Mouse (Mus musculus) adrenal gland, postnatal 36 days (tissue): ENCODE measurements at regions not wholly inside any gene's neighbourhood (a gene's known extent, or its start where the extent isn't known, plus 50 kb on each side); places are given as distances from the start of the nearest gene placed in this dataset.

Source experiments
- DNase-seq, 2 experiments: peaks; one replicate each; pipeline ENCODE4 v3.0.0; 2021; ENCODE audit warnings: mixed read lengths in 1 of 2

- DNase-seq, result peak; percentile 38 to 70
Measured at GRCm38 (mm10) chr15:59171120-59171519, 282.0 kb downstream of the Gm49356 start.

DNA sequence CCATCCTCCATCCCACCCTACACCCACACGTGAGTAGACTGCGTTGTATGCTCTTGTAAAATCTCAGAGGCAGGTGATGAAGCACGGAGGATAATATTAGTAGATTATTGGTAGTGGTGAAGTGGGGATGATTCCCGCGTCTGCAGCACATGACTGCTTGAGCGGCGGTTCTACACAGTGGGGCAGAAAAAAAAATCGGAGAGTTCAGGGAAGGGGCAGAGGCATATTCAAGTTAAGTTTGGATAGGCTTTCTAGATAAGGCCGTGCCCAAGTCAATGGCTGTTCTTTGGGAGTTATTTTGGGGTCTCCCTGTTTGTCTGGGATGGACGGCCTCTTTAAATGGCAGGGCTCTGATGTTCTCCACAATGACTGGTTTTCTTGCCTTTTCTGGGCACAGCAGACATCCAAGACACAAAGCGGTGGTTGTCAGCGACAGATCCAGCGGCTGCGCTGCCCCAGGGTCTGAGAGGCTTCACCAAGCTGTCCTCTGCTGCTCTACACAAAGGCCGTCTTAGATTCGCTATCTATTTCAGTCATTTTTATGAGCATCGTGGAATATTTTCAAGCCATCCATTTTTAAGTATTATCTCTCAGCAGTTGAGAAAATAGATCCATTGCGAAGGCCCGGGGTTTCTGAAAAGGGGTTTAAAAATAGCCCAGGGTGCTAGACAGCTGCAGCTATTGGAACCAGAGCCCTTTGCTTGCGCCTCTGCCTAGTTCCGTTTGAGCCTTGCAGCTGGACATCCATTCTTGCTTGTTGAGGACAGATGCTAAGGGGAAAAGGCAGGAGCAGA, 284.6 kb downstream of the Gm49356 start:
- DNase-seq, result no peak

DNA sequence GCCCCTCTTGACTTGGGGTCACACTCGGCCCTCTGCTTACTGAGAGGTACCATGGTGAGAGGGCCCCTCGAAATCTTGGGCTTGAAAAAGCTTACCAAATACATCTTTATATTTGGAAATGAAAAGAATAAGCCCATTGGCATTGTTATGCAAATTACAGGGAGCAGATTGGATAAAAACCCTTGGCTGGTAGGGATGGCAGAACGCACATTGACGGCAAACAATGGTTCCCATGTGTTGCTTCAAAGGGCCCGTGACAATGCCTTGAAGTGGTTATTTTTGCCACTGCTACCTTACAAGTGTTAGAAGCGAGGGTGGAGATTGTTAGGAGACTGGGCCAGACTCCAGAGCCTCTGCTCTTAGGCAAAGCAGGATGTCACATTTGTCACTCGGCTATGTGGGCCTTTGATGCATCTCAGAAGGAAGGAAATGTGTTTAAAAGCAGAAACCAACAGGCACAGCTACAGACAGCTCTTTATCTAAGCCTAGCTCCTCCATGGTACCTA, 285.2 kb downstream of the Gm49356 start:
- peak in 1 of 2 experiments; percentile 42 for DNase-seq

DNA sequence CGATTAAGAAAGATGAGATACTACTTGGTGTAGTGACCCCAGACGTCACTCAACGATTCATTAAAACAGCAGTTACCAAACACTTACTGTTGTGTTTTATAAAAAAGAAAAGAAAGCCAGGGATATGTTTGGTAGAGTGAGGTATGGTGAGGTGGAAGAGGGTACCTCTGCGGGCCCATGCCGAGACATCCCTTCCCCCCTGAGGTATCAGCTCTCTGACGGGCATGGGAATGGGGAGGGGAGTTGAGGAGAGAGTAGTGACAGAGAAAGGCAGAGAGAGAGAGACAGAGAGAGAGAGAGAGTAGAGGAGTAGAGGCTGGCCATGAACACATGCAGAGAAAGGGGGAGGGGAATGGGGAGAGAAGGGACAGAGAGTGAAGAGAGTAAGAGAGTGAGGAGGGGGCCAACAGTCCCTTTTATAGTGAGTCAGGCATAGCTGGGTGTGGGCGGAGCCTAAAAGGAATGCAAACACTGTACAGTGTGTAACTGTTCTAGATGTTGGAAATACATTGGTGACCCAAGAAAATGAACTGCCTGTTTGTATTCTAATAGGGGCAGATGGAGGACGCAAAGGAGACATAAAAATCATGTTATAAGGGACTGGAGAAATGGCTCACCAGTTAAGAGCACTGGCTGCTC, 285.9 kb downstream of the Gm49356 start:
- no peak for DNase-seq

DNA sequence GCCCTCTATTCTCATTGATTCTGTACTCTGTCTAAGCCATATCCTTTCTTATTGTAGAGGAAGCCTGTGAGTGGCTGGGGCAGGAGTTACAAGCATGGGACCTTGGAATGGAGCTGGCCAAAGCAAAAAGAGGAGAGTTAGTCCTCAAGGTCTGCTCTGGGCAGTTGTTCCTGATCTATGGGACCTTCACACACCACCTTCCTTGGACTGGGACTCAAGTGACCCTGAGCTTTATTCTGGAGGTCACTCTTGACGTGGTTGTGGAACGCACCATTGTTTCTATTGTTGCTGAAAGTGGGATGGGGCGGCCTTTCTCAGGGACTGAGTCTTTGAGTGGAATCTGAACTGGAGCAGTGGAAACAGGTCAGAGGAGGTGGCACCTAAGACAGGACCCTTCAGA, 291.0 kb downstream of the Gm49356 start:
- DNase-seq, result peak; percentile 19 to 67

DNA sequence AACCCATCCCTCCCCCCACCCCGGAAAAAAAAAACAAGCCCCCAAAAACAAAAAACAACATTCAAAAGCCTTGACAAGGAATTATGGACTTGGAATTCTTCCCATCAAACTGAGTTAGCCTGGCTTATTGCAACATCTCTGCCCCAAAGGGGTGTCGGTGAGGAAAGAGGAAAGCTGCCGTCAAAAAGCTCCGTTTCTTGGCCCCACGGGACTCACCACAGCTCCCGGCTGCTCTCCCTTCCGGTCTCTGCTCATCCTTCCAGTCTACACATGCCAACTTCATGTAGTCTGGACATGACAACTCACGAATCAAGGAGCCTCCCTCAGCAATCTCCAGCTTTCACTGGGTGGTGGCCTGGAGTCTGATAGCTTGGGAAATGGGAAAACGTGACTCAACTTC, 295.4 kb downstream of the Gm49356 start:
- DNase-seq, result peak in 1 of 2 experiments; percentile 51

- no peak for DNase-seq
Measured at GRCm38 (mm10) chr15:59187566-59187965, 298.5 kb downstream of the Gm49356 start.

- DNase-seq, result peak in 1 of 2 experiments; percentile 15
Measured at GRCm38 (mm10) chr15:59188371-59188770, 299.3 kb downstream of the Gm49356 start.

GRCm38 (mm10) chr15:59190511-59190910, 301.4 kb downstream of the Gm49356 start:
- DNase-seq, result peak in 1 of 2 experiments; percentile 16

- peak; percentile 81 to 84 for DNase-seq
Measured at GRCm38 (mm10) chr15:59194421-59194820, 305.3 kb downstream of the Gm49356 start.

DNA sequence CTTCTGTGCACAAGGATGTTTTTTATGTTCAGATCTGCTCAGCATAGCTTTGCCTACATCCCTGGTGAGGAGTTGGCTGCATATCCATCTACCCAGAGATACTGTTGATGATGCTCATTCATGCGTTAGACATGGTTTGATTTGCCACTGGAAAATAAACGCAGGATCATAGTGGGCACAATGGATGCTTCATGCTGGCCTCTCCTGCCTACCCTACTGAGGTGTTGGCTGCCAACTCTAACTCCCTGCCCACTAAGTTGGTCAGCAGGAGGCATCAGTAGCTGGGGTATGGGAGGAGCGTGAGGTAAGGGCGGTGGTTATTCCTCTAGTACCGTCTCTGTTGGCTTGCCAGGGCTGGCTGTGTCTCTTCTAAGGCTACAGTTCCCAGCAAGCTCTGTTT, 307.3 kb downstream of the Gm49356 start:
- DNase-seq, result no peak

DNA sequence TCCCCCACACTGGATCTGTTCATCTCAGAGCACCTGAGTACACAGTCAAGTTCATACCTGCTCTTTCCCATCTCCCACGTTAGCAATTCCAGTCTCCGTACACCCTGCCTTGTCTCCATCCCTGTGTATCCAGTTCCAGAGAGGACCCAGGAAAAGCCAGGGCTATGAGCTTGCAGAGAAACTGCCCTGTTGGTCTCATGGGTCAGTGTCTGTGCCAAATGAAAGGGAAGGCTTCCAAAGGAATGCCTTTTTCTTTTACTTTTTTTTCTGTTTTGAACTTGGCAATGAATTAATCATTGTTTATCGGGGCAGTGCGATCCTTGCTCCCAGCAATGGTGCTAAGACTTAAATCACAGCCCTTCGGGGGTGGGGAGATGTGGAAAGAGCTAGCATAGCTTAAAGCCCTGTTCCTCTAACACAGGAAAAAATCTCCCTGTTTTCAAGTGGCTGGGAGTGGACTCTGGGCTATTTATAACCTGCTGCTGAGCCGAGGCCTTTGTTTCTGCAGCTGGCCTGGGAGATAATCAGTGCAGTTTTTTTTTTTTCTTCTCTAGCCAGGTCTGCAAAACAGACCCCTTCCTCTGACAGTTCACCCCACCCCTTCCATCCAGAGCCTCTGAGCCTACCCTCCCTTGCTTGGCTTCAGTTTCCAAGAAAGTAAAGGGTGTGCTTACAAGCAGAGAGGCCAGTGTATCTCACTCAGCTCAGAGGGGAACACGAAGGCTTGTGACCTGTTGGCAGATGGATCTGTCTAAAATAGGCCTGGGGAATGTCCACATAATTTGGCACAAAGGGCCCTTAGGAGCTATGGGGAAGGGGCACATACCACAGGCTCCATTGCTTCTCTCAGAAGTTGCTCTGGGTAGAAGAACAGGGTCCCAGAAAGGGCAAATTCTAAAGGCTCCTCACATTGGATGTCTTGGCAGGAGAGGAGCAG, 308.6 kb downstream of the Gm49356 start:
- DNase-seq, result peak; percentile 70

DNA sequence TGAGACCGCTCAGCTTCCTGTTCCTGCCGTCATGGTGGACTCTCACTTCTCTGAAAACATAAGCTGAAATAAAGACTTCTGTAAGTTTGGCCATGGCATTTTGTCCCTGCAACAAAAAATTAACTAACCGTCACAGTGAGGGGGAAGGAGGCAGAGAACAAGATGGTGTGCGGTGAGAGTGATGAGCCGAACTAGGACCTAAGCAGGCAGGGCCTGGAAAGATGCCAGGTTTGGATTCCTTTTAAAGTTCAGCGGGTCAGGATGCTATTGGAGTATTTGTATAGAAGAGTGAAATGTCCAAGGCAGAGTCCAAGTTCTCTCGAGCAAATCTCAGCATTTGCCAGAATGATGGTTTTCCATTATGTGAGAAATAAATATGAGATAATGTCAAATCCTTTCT, 312.3 kb downstream of the Gm49356 start:
- DNase-seq, result no peak

- DNase-seq, result no peak
Measured at GRCm38 (mm10) chr15:59201894-59202670, 313.0 kb downstream of the Gm49356 start.

GRCm38 (mm10) chr15:59203097-59203849, 314.2 kb downstream of the Gm49356 start:
- DNase-seq, result no peak

DNA sequence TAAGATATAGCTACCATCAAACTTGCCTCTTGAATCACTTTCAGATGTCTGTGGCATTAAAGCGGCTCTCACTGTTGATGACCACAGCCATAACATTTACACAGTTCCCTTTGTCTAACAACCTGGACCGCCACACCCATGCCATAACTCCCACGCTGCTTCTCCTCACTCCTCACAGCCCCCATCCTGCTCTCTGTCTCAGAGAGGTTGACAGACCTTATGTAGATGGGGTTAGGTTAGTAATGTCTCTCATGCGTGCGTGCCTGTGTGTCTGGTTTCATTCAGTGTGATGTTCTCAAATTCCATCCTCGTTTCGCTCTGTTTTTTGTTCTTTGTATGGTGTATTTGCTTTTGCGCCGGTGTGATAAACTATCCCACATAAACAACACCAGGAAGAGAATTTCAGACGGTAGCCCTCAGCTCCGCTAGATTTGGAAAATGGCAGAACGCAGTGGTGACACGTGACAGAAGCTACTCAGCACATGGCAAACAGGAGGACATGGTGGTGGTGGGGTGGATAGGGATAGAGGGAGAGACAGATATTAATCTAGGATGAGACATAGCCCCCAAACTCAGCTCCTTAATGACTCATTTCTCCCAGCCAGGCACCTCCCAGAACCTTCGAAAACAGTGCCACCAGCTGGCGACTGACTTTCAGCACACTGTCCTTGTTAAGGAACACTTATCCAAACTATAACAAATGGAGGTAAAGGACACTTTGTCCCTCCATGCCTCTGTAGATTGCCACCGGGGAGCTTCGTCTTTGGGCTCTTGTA, 314.9 kb downstream of the Gm49356 start:
- peak; percentile 46 to 53 for DNase-seq

- DNase-seq, result no peak
Measured at GRCm38 (mm10) chr15:59205091-59205490, 316.0 kb downstream of the Gm49356 start.

DNA sequence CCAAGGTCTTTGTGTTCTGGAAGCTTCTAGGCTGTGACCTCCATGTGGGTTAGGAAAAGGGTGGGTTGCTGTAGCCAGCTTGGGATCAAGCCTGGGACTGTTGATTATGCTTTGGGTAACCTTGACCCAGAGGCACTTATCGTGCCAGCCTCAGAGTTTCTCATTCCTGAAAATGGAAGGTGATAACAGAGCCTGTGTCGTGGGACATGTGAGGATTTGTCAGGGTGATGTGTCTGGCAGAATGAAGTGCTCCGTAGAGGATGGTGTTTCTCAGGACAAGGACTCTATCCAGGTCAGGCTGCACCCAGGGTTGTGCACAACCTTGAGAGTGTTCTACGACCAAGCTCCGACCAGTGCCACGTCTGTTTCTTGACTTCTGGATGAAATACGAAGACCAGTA, 316.4 kb downstream of the Gm49356 start:
- peak; percentile 46 to 47 for DNase-seq

DNA sequence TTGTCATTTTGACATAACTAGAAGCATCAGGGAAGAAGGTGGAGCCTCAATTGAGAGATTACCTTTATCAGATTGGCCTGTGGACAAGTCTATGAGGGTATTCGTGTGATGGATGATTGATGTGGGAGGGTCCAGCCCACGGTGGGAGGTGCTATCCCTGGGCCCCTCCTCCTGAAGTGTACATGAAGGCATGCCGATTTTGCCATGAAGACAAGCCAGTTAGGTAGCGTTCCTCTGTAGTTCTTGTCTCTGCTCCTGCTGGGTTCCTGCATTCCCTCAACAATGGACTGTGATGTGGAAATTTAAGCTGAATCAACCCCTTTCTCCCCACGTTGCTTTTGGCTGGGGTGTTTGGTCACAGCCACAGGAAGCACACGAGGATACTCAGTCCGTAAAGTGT, 317.5 kb downstream of the Gm49356 start:
- DNase-seq, result no peak

DNA sequence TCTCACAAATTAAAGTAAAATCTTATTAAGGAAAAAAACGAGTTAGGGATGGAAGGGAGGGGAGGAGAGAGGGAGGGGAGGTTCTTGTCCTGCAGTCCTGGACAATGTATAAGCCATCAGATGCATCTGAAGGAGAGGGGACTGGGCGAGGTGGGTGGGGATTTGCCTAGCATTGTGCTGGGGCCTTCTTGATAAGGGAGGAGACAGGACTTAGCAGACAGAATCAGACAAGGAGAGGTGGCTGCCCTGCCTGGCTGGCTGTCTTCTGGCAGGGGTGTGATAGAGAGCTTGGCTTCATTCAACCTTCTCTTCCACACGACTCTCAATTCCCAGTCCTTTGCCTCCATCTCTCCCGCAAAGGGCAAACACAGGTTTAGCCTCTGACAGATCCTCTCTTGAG, 318.9 kb downstream of the Gm49356 start:
- no peak for DNase-seq
